Mouse (Mus musculus): ENCODE results near the gene Vwa8. TPM values are rescaled to one million over a fixed set of nuclear protein-coding genes. Genes with fewer than 3 reads are reported as not detected.
A peak's percentile ranks its signal among the peaks of the same experiment; 100 is the strongest.

Gene Vwa8
- polyA plus RNA-seq, 1 experiment from 2014 or later = 10.4 TPM

- H3K9me3 ChIP-seq (replicated peaks) = no peaks in the 10 kb centered on the region
Measured at GRCm38 (mm10) chr14:79126176-79126575, 277.3 kb downstream of the Vwa8 start.

GRCm38 (mm10) chr14:79134891-79135334 lies 286.1 kb downstream of the Vwa8 start:
- Histone ChIP-seq H3K9me3 (replicated peaks) (no peaks in the 10 kb centered on the region), H3K36me3 (no peaks in the 10 kb centered on the region), H3K4me2 (replicated peaks) (no peak overlapping the region), H3K27ac (replicated peaks) (0 out of 2 replicates have a peak overlapping the region, but pooled peaks have one; percentile 19), H3K27me3 (no peaks in the 10 kb centered on the region), H3K4me1 (peaks cover 2% of the 10 kb centered on the region; the same call in 1 of the 2 replicates), H3K9ac (no peak overlapping the region), H3K4me3 (replicated peaks) (no peak overlapping the region)
- ATAC-seq (ENCODE audit: insufficient number of reproducible peaks, low FRiP score, low TSS enrichment, low read depth) = no peak
- 15% methylated on average over 7 of the region's 7 CpGs for WGBS

More at GRCm38 (mm10) chr14:79126176-79126575, 277.3 kb downstream of the Vwa8 start:
- no peaks in the 10 kb centered on the region for H3K27me3 ChIP-seq
- no peak for ATAC-seq (ENCODE audit: insufficient number of reproducible peaks, low FRiP score, low TSS enrichment, low read depth)
- H3K4me1 ChIP-seq = no peaks in the 10 kb centered on the region
- H3K27ac ChIP-seq (replicated peaks) = no peak overlapping the region
- H3K36me3 ChIP-seq = no peaks in the 10 kb centered on the region
- 66% methylated on average over 5 of the region's 5 CpGs for WGBS
- H3K9ac ChIP-seq = no peak overlapping the region
- H3K4me2 ChIP-seq (replicated peaks) = no peak overlapping the region
- no peak overlapping the region for H3K4me3 ChIP-seq (replicated peaks)

GRCm38 (mm10) chr14:79135441-79135840 lies 286.6 kb downstream of the Vwa8 start:
- Histone ChIP-seq H3K9ac (no peak overlapping the region), H3K27me3 (no peaks in the 10 kb centered on the region), H3K27ac (replicated peaks) (0 out of 2 replicates have a peak overlapping the region, but pooled peaks have one; percentile 11), H3K36me3 (no peaks in the 10 kb centered on the region), H3K4me1 (peaks cover 2% of the 10 kb centered on the region; the same call in 1 of the 2 replicates), H3K4me2 (replicated peaks) (no peak overlapping the region), H3K9me3 (replicated peaks) (no peaks in the 10 kb centered on the region), H3K4me3 (replicated peaks) (no peak overlapping the region)
- WGBS = 52% methylated on average over 7 of the region's 7 CpGs
- no peak for ATAC-seq (ENCODE audit: insufficient number of reproducible peaks, low FRiP score, low TSS enrichment, low read depth)

- H3K27ac ChIP-seq (replicated peaks) = no peak overlapping the region
- no peak overlapping the region for H3K9ac ChIP-seq
- no peaks in the 10 kb centered on the region for H3K36me3 ChIP-seq
- no peak overlapping the region for H3K4me3 ChIP-seq (replicated peaks)
- WGBS = 76% methylated on average over 3 of the region's 3 CpGs
- H3K4me1 ChIP-seq = peaks cover 7% of the 10 kb centered on the region; the same call in 1 of the 2 replicates
- ATAC-seq (ENCODE audit: insufficient number of reproducible peaks, low FRiP score, low TSS enrichment, low read depth) = no peak
- H3K27me3 ChIP-seq = no peaks in the 10 kb centered on the region
- H3K9me3 ChIP-seq (replicated peaks) = no peaks in the 10 kb centered on the region
- no peak overlapping the region for H3K4me2 ChIP-seq (replicated peaks)
Measured at GRCm38 (mm10) chr14:79136585-79136984, 287.7 kb downstream of the Vwa8 start.

GRCm38 (mm10) chr14:79137100-79137499 lies 288.2 kb downstream of the Vwa8 start:
- H3K36me3 ChIP-seq = no peaks in the 10 kb centered on the region
- no peak for ATAC-seq (ENCODE audit: insufficient number of reproducible peaks, low FRiP score, low TSS enrichment, low read depth)
- H3K27me3 ChIP-seq = no peaks in the 10 kb centered on the region
- no peak overlapping the region for H3K9ac ChIP-seq
- H3K9me3 ChIP-seq (replicated peaks) = no peaks in the 10 kb centered on the region
- peaks cover 7% of the 10 kb centered on the region; the same call in 1 of the 2 replicates for H3K4me1 ChIP-seq
- no peak overlapping the region for H3K4me2 ChIP-seq (replicated peaks)
- no peak overlapping the region for H3K27ac ChIP-seq (replicated peaks)
- WGBS = 77% methylated on average over 8 of the region's 8 CpGs
- H3K4me3 ChIP-seq (replicated peaks) = no peak overlapping the region

GRCm38 (mm10) chr14:79139096-79139651 lies 290.3 kb downstream of the Vwa8 start:
- H3K27ac ChIP-seq (replicated peaks) = no peak overlapping the region
- no peaks in the 10 kb centered on the region for H3K36me3 ChIP-seq
- H3K4me1 ChIP-seq = peaks cover 7% of the 10 kb centered on the region; the same call in 1 of the 2 replicates
- no peak overlapping the region for H3K9ac ChIP-seq
- WGBS = 93% methylated on average over 6 of the region's 6 CpGs
- no peak for ATAC-seq (ENCODE audit: insufficient number of reproducible peaks, low FRiP score, low TSS enrichment, low read depth)
- H3K27me3 ChIP-seq = no peaks in the 10 kb centered on the region
- no peaks in the 10 kb centered on the region for H3K9me3 ChIP-seq (replicated peaks)
- H3K4me2 ChIP-seq (replicated peaks) = no peak overlapping the region
- no peak overlapping the region for H3K4me3 ChIP-seq (replicated peaks)

GRCm38 (mm10) chr14:79139918-79140825 lies 291.3 kb downstream of the Vwa8 start:
- H3K36me3 ChIP-seq = no peaks in the 10 kb centered on the region
- no peaks in the 10 kb centered on the region for H3K27me3 ChIP-seq
- no peak overlapping the region for H3K4me3 ChIP-seq (replicated peaks)
- WGBS = 53% methylated on average over 19 of the region's 19 CpGs
- no peak for ATAC-seq (ENCODE audit: insufficient number of reproducible peaks, low FRiP score, low TSS enrichment, low read depth)
- no peak overlapping the region for H3K9ac ChIP-seq
- H3K4me1 ChIP-seq = peaks cover 7% of the 10 kb centered on the region; the same call in 1 of the 2 replicates
- H3K4me2 ChIP-seq (replicated peaks) = no peak overlapping the region
- H3K9me3 ChIP-seq (replicated peaks) = no peaks in the 10 kb centered on the region
- no peak overlapping the region for H3K27ac ChIP-seq (replicated peaks)

GRCm38 (mm10) chr14:79140826-79141219 lies 292.0 kb downstream of the Vwa8 start:
- Histone ChIP-seq H3K27ac (replicated peaks) (no peak overlapping the region), H3K36me3 (no peaks in the 10 kb centered on the region), H3K4me3 (replicated peaks) (no peak overlapping the region), H3K9ac (no peak overlapping the region), H3K9me3 (replicated peaks) (no peaks in the 10 kb centered on the region), H3K27me3 (no peaks in the 10 kb centered on the region), H3K4me2 (replicated peaks) (no peak overlapping the region), H3K4me1 (peaks cover 5% of the 10 kb centered on the region; the same call in 1 of the 2 replicates)
- no peak; the same call in 1 of the 2 replicates for ATAC-seq (ENCODE audit: insufficient number of reproducible peaks, low FRiP score, low TSS enrichment, low read depth)
- WGBS = 79% methylated on average over 2 of the region's 2 CpGs

- no peak overlapping the region for H3K27ac ChIP-seq (replicated peaks)
- no peaks in the 10 kb centered on the region for H3K27me3 ChIP-seq
- H3K36me3 ChIP-seq = no peaks in the 10 kb centered on the region
- H3K4me1 ChIP-seq = peaks cover 5% of the 10 kb centered on the region; the same call in 1 of the 2 replicates
- no peak overlapping the region for H3K4me2 ChIP-seq (replicated peaks)
- no peak for ATAC-seq (ENCODE audit: insufficient number of reproducible peaks, low FRiP score, low TSS enrichment, low read depth)
- H3K9me3 ChIP-seq (replicated peaks) = no peaks in the 10 kb centered on the region
- no peak overlapping the region for H3K4me3 ChIP-seq (replicated peaks)
- 90% methylated on average over 4 of the region's 4 CpGs for WGBS
- H3K9ac ChIP-seq = no peak overlapping the region
Measured at GRCm38 (mm10) chr14:79142342-79142741, 293.5 kb downstream of the Vwa8 start.

GRCm38 (mm10) chr14:79143696-79144095 lies 294.8 kb downstream of the Vwa8 start:
- Histone ChIP-seq H3K27me3 (no peaks in the 10 kb centered on the region), H3K36me3 (no peaks in the 10 kb centered on the region), H3K9ac (no peak overlapping the region), H3K27ac (replicated peaks) (no peak overlapping the region), H3K4me2 (replicated peaks) (no peak overlapping the region), H3K9me3 (replicated peaks) (no peaks in the 10 kb centered on the region), H3K4me1 (peaks cover 5% of the 10 kb centered on the region; the same call in 1 of the 2 replicates), H3K4me3 (replicated peaks) (no peak overlapping the region)
- no peak for ATAC-seq (ENCODE audit: insufficient number of reproducible peaks, low FRiP score, low TSS enrichment, low read depth)
- 91% methylated on average over 9 of the region's 9 CpGs for WGBS
